Mouse (Mus musculus) testis, adult 2 months (tissue): ENCODE data around the gene Cdsn. TPM values are rescaled to one million over a fixed set of nuclear protein-coding genes. Genes with fewer than 3 reads are reported as not detected.

Source experiments
- H3K27ac ChIP-seq: fragments of 200-500 bp; 2 replicates; pipeline ENCODE4 v1.5.1; 2012; ENCODE audit warnings: low read depth, low read length; ENCODE audit not compliant: control insufficient read depth, insufficient read depth
- H3K27me3 ChIP-seq: fragments of 200-500 bp; 2 replicates; pipeline ENCODE4 v1.6.1; 2012; ENCODE audit warnings: mild to moderate bottlenecking, low read length, moderate library complexity; ENCODE audit not compliant: control insufficient read depth, insufficient read depth
- H3K36me3 ChIP-seq: fragments of 200-500 bp; 2 replicates; pipeline ENCODE4 v1.6.1; 2012; ENCODE audit warnings: mild to moderate bottlenecking, low read length; ENCODE audit not compliant: control insufficient read depth, insufficient read depth
- H3K4me1 ChIP-seq: fragments of 200-500 bp; 2 replicates; pipeline ENCODE4 v1.6.1; 2012; ENCODE audit warnings: low read length; ENCODE audit not compliant: control insufficient read depth, insufficient read depth
- H3K4me3 ChIP-seq: fragments of 200-500 bp; 2 replicates; pipeline ENCODE4 v1.5.1; 2012; ENCODE audit warnings: low read depth, mild to moderate bottlenecking, low read length, moderate library complexity, mixed read lengths; ENCODE audit not compliant: control insufficient read depth
- CTCF ChIP-seq: fragments of 200-500 bp; IDR thresholded peaks from 2 replicates; pipeline ENCODE4 v1.5.1; 2012; ENCODE audit warnings: low read depth, mild to moderate bottlenecking, inconsistent platforms, low read length, moderate library complexity; ENCODE audit not compliant: control insufficient read depth, insufficient read depth, insufficient replicate concordance
- POLR2A ChIP-seq: fragments of 200-500 bp; IDR thresholded peaks from 2 replicates; pipeline ENCODE4 v1.6.1; 2012; ENCODE audit warnings: low read depth, mild to moderate bottlenecking, inconsistent platforms, low read length, moderate library complexity; ENCODE audit not compliant: control insufficient read depth
- polyA plus RNA-seq: library from polyadenylated mRNA; depleted of rRNA; stranded (reverse); fragments of >200 nt; gene quantifications from 2 replicates; pipeline ENCODE4 v1.2.3, GENCODE M21; 2012

Gene Cdsn
- polyA plus RNA-seq, 1 experiment = 8.7 TPM

DNA sequence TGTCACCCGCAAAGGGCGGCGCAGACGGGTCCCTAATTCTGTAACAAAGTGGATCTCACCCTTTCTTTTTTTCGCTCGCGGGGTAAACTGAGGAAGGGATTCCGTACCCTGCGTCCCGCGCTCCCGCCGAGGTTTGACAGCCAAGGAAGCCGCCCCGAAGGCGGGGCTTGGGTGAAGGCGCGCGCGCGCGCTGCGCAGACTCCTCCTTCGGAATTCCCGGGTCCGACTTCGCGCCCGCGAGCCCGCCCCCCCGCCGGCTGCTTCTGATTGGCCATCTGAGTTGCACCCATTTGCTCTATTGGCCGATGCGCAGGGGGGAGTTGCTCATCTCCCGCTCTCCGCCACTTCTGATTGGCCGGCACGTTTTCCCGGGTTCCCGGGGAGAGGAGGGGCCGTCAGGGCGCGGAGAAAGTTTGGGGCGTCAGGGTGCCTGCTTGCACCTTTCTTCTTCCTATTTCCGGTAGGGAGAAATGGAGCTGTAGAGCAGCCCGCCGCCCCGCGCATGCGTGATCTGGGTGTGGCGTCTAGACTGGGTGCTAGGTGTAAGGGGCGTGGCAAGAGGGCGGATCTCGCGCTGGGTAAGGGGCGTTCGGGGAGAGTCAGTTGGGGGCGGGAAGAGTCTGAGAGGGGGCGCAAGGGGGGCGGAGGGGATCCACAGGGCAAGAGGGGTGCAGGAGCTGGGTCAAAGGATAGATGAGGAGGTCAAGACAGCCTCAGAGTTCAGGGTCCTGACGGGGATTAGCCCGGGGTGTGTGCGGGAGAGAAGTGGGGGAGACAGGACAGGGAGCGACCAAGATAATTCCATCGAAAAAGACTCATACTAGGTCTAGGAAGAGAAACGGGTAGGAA lies 35.1 kb upstream of the Cdsn start, which contains the start of the genes Tcf19 and Cchcr1:
Gene Tcf19 (minus strand): TSS at position 173 of the 849 bp plus-strand sequence.
Gene Cchcr1 (plus strand): TSS at position 449 of the 849 bp plus-strand sequence.
- peak within 1 kb of the TSS; percentile 90 for H3K4me3 ChIP-seq
- no peaks in the 10 kb centered on the region for H3K27me3 ChIP-seq
- H3K36me3 ChIP-seq = no peaks in the 10 kb centered on the region
- H3K27ac ChIP-seq = peak within 1 kb of the TSS; percentile 73
- TF ChIP-seq CTCF (0 out of 2 replicates have a peak, but pooled peaks have one; percentile 8), POLR2A (peak; percentile 49)
- peaks cover 8% of the 10 kb centered on the region for H3K4me1 ChIP-seq

DNA sequence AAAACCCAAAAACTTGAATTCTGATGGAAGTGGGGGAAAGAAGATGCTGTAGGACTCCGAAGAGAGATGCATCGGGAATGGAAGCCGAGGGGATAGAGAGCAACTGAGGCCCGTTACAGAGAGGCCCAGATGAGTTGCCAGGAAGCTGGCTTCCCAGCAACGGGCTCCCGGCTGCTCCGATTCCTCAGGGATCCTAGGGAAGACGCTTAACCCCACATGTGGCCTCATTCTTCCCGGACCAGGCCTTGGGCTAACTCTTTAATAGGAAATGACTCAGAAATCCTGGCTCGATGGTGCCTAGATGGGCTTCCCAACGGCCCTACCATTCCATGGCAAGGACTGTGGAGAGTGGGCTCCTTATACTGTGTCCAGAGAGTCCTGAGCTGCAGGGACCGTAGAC lies 34.4 kb upstream of the Cdsn start:
- TF ChIP-seq CTCF (no peak), POLR2A (no peak)
- Histone ChIP-seq H3K27me3 (no peaks in the 10 kb centered on the region), H3K4me3 (peak overlapping the region; percentile 90), H3K36me3 (no peaks in the 10 kb centered on the region), H3K27ac (peak overlapping the region; percentile 73), H3K4me1 (peaks cover 8% of the 10 kb centered on the region)

DNA sequence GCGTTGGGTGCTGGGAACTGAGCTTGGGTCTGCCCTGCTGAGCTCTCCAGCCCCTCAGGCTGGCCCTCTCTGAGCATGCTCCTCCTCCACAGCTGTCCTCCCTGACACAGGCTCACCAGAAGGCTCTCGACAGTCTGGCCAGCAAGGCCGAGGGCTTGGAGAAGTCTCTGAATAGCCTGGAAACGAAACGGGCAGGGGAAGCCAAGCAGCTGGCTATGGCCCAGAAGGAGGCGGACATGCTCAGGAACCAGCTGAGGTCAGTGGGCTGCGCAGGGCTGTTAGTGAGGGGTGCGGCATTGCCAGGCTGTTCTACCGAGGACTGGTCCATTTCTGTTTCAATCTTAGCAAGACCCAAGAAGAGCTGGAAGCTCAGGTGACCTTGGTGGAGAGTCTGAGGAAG lies 27.6 kb upstream of the Cdsn start:
- Histone ChIP-seq H3K4me3 (no peak overlapping the region), H3K27ac (no peak overlapping the region), H3K36me3 (no peaks in the 10 kb centered on the region), H3K4me1 (no peaks in the 10 kb centered on the region; the same call in 1 of the 2 replicates), H3K27me3 (no peaks in the 10 kb centered on the region)
- TF ChIP-seq CTCF (no peak), POLR2A (no peak)

DNA sequence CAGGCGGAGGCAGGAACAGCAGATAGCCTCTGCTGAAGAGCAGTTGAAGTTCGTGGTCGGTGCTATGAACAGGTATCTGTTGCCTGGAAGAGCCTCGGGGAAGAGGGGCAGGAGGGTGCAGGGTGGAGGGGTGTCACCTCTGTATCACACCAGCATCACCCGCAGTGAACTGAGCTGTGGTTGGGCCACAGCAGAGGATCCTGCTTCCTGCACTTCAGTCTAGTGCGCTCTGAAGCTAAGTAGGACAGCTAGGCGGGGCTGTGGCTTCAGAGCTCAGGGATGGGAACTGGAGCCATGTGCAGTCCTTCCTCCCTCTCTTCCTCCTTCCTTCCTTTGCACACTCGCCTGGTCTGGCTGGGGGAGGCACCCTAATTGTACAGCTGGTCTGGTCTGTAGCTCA lies 25.3 kb upstream of the Cdsn start:
- H3K4me3 ChIP-seq = no peak overlapping the region
- H3K27me3 ChIP-seq = no peaks in the 10 kb centered on the region
- H3K27ac ChIP-seq = no peak overlapping the region
- no peaks in the 10 kb centered on the region for H3K4me1 ChIP-seq
- TF ChIP-seq CTCF (no peak), POLR2A (no peak)
- H3K36me3 ChIP-seq = no peaks in the 10 kb centered on the region; the same call in 1 of the 2 replicates

DNA sequence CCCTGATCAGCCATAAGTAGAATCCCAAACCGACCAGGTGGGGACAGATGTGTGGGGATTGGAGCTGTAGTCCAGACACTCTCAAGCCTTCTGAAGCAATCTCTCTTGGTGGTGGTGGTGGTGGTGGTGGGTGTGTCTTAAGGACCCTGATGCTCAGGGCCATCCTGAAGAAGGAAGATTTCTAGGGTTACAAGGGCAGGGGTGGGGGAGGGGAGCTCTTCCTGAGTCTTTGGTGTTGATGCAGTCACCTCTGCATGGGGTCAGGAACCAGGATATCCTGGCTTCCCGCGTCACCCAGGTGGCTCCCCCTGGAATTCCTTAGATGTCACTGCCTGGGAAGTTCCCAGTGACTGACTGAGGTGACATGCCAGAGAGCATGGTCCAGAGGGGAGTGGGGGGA lies 19.6 kb upstream of the Cdsn start:
- Histone ChIP-seq H3K27me3 (no peaks in the 10 kb centered on the region), H3K4me1 (no peaks in the 10 kb centered on the region), H3K4me3 (no peak overlapping the region), H3K27ac (no peak overlapping the region), H3K36me3 (no peaks in the 10 kb centered on the region; the same call in 1 of the 2 replicates)
- TF ChIP-seq CTCF (no peak), POLR2A (no peak)

DNA sequence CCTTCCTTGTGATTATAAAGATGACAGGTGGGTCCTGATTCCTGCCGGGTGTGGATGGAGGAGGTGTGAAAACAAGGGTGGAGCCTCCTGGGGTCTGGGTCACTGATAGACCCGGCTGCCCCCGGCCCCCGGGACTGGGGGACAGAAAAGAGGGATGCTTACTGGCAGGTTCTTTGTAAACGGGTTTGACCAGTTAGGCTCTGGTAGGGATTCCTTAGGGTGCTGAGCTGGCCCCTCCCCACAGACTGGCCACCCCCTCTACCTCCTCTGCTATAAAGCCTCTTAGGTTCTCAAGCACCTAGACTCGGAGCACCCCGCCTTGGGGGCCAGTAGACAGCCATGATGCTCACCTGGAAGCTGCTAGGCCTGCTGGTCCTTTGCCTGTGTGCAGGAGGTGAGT lies 19.0 kb upstream of the Cdsn start, which contains the start of gene Psors1c2:
Gene Psors1c2 (plus strand): TSS at position 301 of the 400 bp plus-strand sequence.
- TF ChIP-seq CTCF (no peak), POLR2A (no peak)
- H3K36me3 ChIP-seq = no peaks in the 10 kb centered on the region; the same call in 1 of the 2 replicates
- no peak within 1 kb of the TSS for H3K4me3 ChIP-seq
- no peak within 1 kb of the TSS for H3K27ac ChIP-seq
- H3K4me1 ChIP-seq = no peaks in the 10 kb centered on the region
- no peaks in the 10 kb centered on the region for H3K27me3 ChIP-seq

DNA sequence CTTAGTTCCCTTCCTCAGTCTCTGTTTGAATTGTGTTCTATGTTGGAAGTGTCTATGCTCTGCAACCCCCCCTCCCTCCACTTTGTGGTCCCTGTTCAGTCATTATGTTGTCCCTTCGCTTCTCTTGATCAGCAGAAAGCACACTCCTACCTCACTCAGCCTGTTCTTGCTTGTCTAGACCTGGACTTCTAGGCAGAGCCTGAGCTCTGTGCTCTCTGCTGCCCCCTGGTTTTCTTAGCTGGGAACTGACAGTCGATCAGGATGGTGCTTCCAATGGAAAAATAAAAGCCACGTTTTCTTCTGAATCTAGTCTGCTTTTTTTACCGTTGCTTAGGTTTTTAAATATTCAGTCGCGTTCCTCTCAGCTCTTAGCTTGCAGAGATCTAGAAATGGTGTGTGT lies 17.6 kb upstream of the Cdsn start:
- Histone ChIP-seq H3K36me3 (no peaks in the 10 kb centered on the region; the same call in 1 of the 2 replicates), H3K4me1 (no peaks in the 10 kb centered on the region), H3K27me3 (no peaks in the 10 kb centered on the region), H3K4me3 (no peak overlapping the region), H3K27ac (no peak overlapping the region)
- TF ChIP-seq CTCF (peak; percentile 76; the same call in 1 of the 2 replicates), POLR2A (no peak)
